Mouse (Mus musculus) stomach, embryonic 16.5 days (tissue): ENCODE data around the gene Msi2. TPM values are rescaled to one million over a fixed set of nuclear protein-coding genes. Genes with fewer than 3 reads are reported as not detected.

Experiments used
- ATAC-seq: fragments of 200-750 bp; cut with Nextera tagmentation; 2 replicates; pipeline ENCODE4 v1.8.0; 2017; ENCODE audit warnings: moderate number of reproducible peaks, moderate TSS enrichment; ENCODE audit not compliant: insufficient read depth, low FRiP score
- H3K27ac ChIP-seq: fragments of 300-500 bp; sonication (generic); 2 replicates; pipeline ENCODE4 v1.5.1; 2014; ENCODE audit warnings: low read length
- H3K27me3 ChIP-seq: fragments of 300-500 bp; sonication (generic); 2 replicates; pipeline ENCODE4 v1.6.1; 2014; ENCODE audit warnings: low read length, control low read depth, mixed read lengths; ENCODE audit not compliant: control insufficient read depth, insufficient read depth
- H3K36me3 ChIP-seq: fragments of 300-500 bp; sonication (generic); 2 replicates; pipeline ENCODE4 v1.6.1; 2014; ENCODE audit warnings: low read length; ENCODE audit not compliant: control insufficient read depth, insufficient read depth
- H3K4me1 ChIP-seq: fragments of 300-500 bp; sonication (generic); 2 replicates; pipeline ENCODE4 v1.6.1; 2014; ENCODE audit warnings: low read length, control low read depth, mixed read lengths; ENCODE audit not compliant: control insufficient read depth, insufficient read depth
- H3K4me2 ChIP-seq: fragments of 300-500 bp; sonication (generic); 2 replicates; pipeline ENCODE4 v1.6.1; 2014; ENCODE audit warnings: low read depth, low read length, mixed read lengths
- H3K4me3 ChIP-seq: fragments of 300-500 bp; sonication (generic); replicated peaks from 2 replicates; pipeline ENCODE4 v1.5.1; 2014; ENCODE audit warnings: mild to moderate bottlenecking, low read length
- H3K9ac ChIP-seq: fragments of 300-500 bp; sonication (generic); 2 replicates; pipeline ENCODE4 v1.6.1; 2014; ENCODE audit warnings: low read length
- H3K9me3 ChIP-seq: fragments of 300-500 bp; sonication (generic); replicated peaks from 2 replicates; pipeline ENCODE4 v1.6.1; 2016; ENCODE audit warnings: low read length, control low read depth; ENCODE audit not compliant: control insufficient read depth
- WGBS: fragments of 180-500 bp; shearing (Covaris S2); extraction: QIAGEN DNeasy Blood & Tissue Kit; methylation state at CpG from one replicate; pipeline ENCODE4 v1.1.7; 2014; 5-methylcytosine and 5-hydroxymethylcytosine counted together
- polyA plus RNA-seq: library from polyadenylated mRNA; unstranded; fragments of >200 nt; fragmentation: Nextera tagmentation; extraction: Ambion mirVana; gene quantifications from 2 replicates; pipeline ENCODE4 v1.2.1, GENCODE M21; 2015

The Msi2 gene
- polyA plus RNA-seq, 1 experiment from 2014 or later = 11.7 TPM

GRCm38 (mm10) chr11:88459946-88460736, 258.2 kb downstream of the Msi2 start:
- no peak overlapping the region for H3K9ac ChIP-seq
- H3K4me2 ChIP-seq = no peak overlapping the region
- peak overlapping the region; percentile 52; the same call in 1 of the 2 replicates for H3K27ac ChIP-seq
- no peaks in the 10 kb centered on the region for H3K36me3 ChIP-seq
- no peak for ATAC-seq
- peaks cover 21% of the 10 kb centered on the region for H3K4me1 ChIP-seq
- no peaks in the 10 kb centered on the region for H3K9me3 ChIP-seq
- no peaks in the 10 kb centered on the region for H3K27me3 ChIP-seq
- no peak overlapping the region for H3K4me3 ChIP-seq
- WGBS = 51% methylated on average over 19 of the region's 19 CpGs

GRCm38 (mm10) chr11:88457241-88457738, 261.0 kb downstream of the Msi2 start:
- H3K4me2 ChIP-seq = no peak overlapping the region
- no peak overlapping the region for H3K27ac ChIP-seq
- no peaks in the 10 kb centered on the region for H3K27me3 ChIP-seq
- no peak overlapping the region for H3K4me3 ChIP-seq
- peaks cover 15% of the 10 kb centered on the region for H3K4me1 ChIP-seq
- ATAC-seq = no peak
- no peaks in the 10 kb centered on the region for H3K36me3 ChIP-seq
- no peak overlapping the region for H3K9ac ChIP-seq
- 85% methylated on average over 10 of the region's 10 CpGs for WGBS
- no peaks in the 10 kb centered on the region for H3K9me3 ChIP-seq

GRCm38 (mm10) chr11:88454867-88455806, 263.2 kb downstream of the Msi2 start:
- Histone ChIP-seq H3K4me1 (peaks cover 7% of the 10 kb centered on the region; the same call in 1 of the 2 replicates), H3K36me3 (no peaks in the 10 kb centered on the region), H3K27ac (no peak overlapping the region), H3K4me2 (no peak overlapping the region), H3K9ac (peak overlapping the region; percentile 32; the same call in 1 of the 2 replicates), H3K4me3 (no peak overlapping the region), H3K9me3 (no peaks in the 10 kb centered on the region), H3K27me3 (no peaks in the 10 kb centered on the region)
- 46% methylated on average over 19 of the region's 19 CpGs for WGBS
- ATAC-seq = no peak

- Histone ChIP-seq H3K27ac (no peak overlapping the region), H3K4me2 (no peak overlapping the region), H3K9ac (no peak overlapping the region), H3K9me3 (no peaks in the 10 kb centered on the region), H3K27me3 (no peaks in the 10 kb centered on the region), H3K36me3 (no peaks in the 10 kb centered on the region), H3K4me1 (no peaks in the 10 kb centered on the region), H3K4me3 (no peak overlapping the region)
- WGBS = 89% methylated on average over 6 of the region's 6 CpGs
- ATAC-seq = no peak
These were observed 269.1 kb downstream of the Msi2 start for GRCm38 (mm10) chr11:88449180-88449579.

GRCm38 (mm10) chr11:88448571-88448970, 269.7 kb downstream of the Msi2 start:
- H3K27ac ChIP-seq = no peak overlapping the region
- H3K9me3 ChIP-seq = no peaks in the 10 kb centered on the region
- no peak overlapping the region for H3K9ac ChIP-seq
- ATAC-seq = peak; percentile 37; the same call in 1 of the 2 replicates
- 56% methylated on average over 3 of the region's 3 CpGs for WGBS
- no peaks in the 10 kb centered on the region for H3K4me1 ChIP-seq
- no peaks in the 10 kb centered on the region for H3K27me3 ChIP-seq
- H3K4me2 ChIP-seq = no peak overlapping the region
- H3K36me3 ChIP-seq = no peaks in the 10 kb centered on the region
- no peak overlapping the region for H3K4me3 ChIP-seq

- Histone ChIP-seq H3K4me2 (no peak overlapping the region), H3K9me3 (no peaks in the 10 kb centered on the region), H3K27me3 (no peaks in the 10 kb centered on the region), H3K4me3 (no peak overlapping the region), H3K9ac (no peak overlapping the region), H3K27ac (no peak overlapping the region), H3K4me1 (0 out of 2 replicates have a peak, but pooled peaks cover 5% of the 10 kb centered on the region), H3K36me3 (no peaks in the 10 kb centered on the region)
- 90% methylated on average over 11 of the region's 11 CpGs for WGBS
- no peak for ATAC-seq
These were observed 271.0 kb downstream of the Msi2 start for GRCm38 (mm10) chr11:88447350-88447749.

- no peaks in the 10 kb centered on the region for H3K27me3 ChIP-seq
- no peak overlapping the region for H3K4me3 ChIP-seq
- no peak overlapping the region for H3K4me2 ChIP-seq
- H3K27ac ChIP-seq = no peak overlapping the region
- H3K9me3 ChIP-seq = no peaks in the 10 kb centered on the region
- WGBS = 85% methylated on average over 14 of the region's 14 CpGs
- ATAC-seq = no peak
- H3K36me3 ChIP-seq = no peaks in the 10 kb centered on the region
- H3K9ac ChIP-seq = no peak overlapping the region
- 0 out of 2 replicates have a peak, but pooled peaks cover 8% of the 10 kb centered on the region for H3K4me1 ChIP-seq
These were observed 274.4 kb downstream of the Msi2 start for GRCm38 (mm10) chr11:88443905-88444304.

- Histone ChIP-seq H3K4me2 (no peak overlapping the region), H3K4me3 (no peak overlapping the region), H3K9me3 (no peaks in the 10 kb centered on the region), H3K4me1 (0 out of 2 replicates have a peak, but pooled peaks cover 8% of the 10 kb centered on the region), H3K27me3 (no peaks in the 10 kb centered on the region), H3K36me3 (no peaks in the 10 kb centered on the region), H3K27ac (no peak overlapping the region), H3K9ac (no peak overlapping the region)
- ATAC-seq = no peak
- 81% methylated on average over 8 of the region's 8 CpGs for WGBS
These were observed 275.0 kb downstream of the Msi2 start for GRCm38 (mm10) chr11:88443291-88443690.
